Mouse (Mus musculus): ENCODE measurements at regions not wholly inside any gene's neighbourhood (a gene's known extent, or its start where the extent isn't known, plus 50 kb on each side); places are given as distances from the start of the nearest gene placed in this dataset.

GRCm38 (mm10) chr11:113101534-113101933, 319.5 kb downstream of the Sox9 start:
- TF ChIP-seq CTCF (IDR thresholded peaks at IDR 0.05; ENCODE audit: insufficient read depth, low read depth, low read length) (no peak), POLR2A (IDR thresholded peaks at IDR 0.05; ENCODE audit: insufficient read depth, low read depth, low read length) (no peak)

Measured in olfactory bulb, adult 2 months (tissue).